Mouse (Mus musculus) retina, postnatal 7 days (tissue): Measurements from ENCODE around the gene Rack1.
"Not testable (repeated sequence)": the region's sequence is repeated elsewhere in the genome, so short reads cannot be mapped to it uniquely, and the experiment has no call there.

Source experiments
- DNase-seq: peaks from one replicate; pipeline ENCODE4 v3.0.0-alpha.2; 2012; ENCODE audit warnings: low read depth, low spot score

The Rack1 gene

GRCm38 (mm10) chr11:48819614-48820307 lies 19.6 kb downstream of the Rack1 start:
- DNase-seq: no peak

GRCm38 (mm10) chr11:48820308-48820674 lies 20.2 kb downstream of the Rack1 start:
- DNase-seq: no peak

GRCm38 (mm10) chr11:48821299-48821698 lies 21.2 kb downstream of the Rack1 start:
- not testable (repeated sequence) for DNase-seq

DNA sequence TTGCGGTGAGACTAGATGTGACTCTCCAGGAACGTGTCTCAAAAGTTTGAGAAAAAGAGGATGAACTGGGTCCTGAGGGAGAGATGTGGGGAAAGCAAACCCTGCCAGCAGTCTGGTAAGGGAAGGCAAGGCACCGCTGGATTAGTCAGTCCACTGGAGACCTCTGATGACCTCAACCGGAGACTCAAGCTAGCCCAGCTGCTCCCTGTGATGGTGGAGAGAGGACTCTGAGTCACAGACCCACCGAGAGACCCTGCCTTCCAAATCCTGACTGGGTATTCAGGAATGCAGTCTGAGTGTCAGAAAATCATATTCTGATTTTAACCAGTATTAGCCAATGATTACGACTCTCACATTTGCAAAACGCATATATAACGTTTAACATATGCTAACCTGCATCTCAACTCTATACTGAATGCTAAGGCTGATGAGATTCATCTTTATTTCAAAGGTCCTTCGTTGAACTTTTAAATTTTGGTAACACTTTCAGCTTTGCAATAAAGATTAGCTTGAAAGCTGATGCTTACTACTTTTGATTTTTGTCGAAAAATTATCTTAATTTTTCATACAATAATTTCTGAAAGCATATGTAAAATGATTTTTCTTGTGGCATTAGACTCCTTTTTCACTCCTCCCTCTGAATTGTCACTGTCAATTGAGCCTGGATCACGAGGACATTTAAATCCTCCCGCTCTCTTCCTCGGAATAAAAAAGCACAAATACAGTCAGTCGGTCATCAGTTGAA lies 22.8 kb downstream of the Rack1 start:
- no peak for DNase-seq

DNA sequence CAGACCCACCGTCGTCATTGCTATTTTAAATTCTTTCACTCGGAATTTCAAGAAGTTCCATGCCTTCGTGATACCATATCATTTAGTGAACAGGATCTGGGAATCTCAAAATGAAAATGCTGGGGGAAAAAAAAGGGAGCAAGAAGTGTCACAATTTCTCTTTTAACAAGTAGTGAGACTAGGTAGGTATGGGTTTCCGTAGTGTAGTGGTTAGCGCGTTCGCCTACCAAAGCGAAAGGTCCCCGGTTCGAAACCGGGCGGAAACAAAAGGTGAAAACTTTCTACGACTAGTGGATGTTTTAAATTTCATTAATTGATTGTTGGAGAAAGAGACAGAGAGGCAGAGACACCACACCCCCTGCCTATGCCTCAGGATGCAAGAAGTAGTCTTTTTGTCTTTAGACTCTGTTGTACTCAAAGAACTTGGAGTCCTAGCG lies 23.4 kb downstream of the Rack1 start:
- DNase-seq: no peak

- no peak for DNase-seq
Measured at GRCm38 (mm10) chr11:48824311-48824830, 24.2 kb downstream of the Rack1 start.

DNA sequence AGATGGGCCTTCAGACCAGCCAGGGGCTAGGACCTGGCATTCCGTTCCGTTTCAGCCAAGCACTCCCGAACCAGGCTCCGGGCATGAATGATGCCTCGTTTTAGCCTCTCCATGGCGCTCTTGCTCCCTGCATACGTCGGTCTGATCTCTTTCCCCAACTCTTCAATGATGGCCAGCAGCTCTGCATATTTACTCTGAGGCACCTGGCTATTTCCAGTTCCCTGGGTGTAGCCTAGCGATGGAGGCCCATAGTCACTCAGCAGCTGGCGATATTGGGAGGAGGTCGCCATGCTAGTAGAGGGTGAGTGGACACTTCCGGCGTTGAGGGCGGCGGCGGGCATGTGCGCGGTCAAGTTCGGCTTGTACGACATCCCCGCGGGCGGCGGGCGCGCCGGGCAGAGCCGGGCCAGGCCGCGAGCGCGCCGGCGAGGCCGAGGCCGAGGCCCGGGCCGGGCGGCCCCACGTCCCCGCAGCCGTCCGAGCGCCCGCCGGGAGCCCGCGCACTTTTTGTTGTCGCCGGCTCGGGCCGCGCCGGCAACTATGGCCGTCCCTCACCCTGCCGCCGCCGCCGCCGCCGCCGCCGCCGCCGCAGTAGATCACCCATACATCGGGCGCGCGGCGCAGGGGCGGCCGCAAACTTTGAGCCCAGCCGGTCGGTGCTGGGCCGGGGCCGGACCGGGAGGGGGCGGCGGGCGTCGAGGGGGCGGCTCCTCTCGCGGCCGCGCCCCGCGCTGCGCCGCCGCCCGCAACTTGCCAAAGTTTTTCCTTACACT lies 26.0 kb downstream of the Rack1 start, which contains the start of the genes Trim7 and Gm12184:
Trim7 (plus strand) TSS at position 162 of the 773 bp plus-strand sequence.
Gm12184 (minus strand) TSS at position 677 of the 773 bp plus-strand sequence.
- DNase-seq: not testable (repeated sequence)

DNA sequence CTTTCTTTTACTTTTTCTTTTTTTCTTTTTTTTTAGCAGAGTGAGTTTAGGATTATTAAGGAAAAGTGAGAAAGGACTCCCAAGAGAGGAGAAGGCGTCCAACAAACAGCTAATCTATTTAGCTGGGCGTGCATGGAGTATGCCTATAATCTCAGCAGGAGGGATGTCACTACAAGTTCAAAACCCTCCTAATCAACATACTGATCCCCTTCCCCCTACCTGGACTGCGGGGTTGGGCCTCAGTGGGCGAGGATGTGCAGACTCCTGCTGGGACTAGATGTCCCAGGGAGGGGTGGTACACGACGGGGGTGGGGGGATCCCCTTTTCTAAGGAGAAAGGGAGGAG lies 26.6 kb downstream of the Rack1 start:
- DNase-seq: no peak

DNA sequence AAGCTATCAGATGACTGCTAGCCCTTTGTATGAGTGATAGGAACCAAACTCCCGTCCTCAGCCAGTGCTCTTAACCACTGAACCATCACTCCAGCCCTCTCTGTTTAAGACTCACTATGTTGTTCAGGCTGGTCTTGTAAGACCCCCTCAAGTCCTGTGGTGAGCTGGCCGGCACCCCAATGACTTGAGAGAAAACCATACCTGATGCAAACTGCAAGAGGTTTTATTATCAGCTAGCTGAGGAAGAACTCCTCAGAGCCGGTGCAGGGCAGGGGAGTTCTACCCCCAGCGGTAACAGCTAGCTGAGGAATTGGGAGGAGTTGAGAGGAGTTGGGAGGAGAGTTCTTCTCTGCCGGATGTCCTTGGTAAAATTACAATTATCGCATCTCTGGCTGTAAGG lies 27.8 kb downstream of the Rack1 start:
- no peak for DNase-seq

GRCm38 (mm10) chr11:48830279-48830678 lies 30.1 kb downstream of the Rack1 start:
- DNase-seq: no peak

- DNase-seq: no peak
Measured at GRCm38 (mm10) chr11:48831273-48831672, 31.1 kb downstream of the Rack1 start.

DNA sequence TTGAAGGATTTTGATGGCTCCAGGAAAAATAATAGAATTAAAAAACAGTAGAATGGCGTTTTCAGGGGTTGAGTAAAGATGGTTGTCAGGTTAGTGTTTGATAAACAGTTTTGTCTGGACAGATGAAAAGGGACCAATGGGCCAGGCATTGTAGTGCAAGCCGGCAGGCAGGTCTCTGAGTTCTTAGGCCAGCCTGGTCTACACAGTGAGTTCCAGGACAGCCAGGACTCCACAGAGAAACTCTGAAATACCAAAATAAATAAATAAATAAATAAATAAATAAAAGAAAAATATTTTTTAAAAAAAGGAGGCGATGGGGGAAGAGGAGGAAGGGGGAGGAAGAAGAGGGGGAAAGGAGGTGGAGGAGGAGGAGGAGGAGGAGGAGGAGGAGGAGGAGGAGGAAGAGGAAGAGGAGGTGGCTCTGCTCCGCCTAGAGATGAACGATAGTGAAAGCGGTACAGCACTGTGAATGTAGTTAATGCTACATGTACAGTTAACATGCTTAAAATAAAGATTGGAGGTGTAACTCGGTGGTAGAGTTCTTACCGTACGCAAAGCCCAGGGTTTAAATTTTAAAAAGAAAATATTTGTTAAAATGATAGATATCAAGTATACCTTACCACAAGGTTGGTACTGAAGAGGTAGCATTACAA lies 33.1 kb downstream of the Rack1 start:
- no peak for DNase-seq

DNA sequence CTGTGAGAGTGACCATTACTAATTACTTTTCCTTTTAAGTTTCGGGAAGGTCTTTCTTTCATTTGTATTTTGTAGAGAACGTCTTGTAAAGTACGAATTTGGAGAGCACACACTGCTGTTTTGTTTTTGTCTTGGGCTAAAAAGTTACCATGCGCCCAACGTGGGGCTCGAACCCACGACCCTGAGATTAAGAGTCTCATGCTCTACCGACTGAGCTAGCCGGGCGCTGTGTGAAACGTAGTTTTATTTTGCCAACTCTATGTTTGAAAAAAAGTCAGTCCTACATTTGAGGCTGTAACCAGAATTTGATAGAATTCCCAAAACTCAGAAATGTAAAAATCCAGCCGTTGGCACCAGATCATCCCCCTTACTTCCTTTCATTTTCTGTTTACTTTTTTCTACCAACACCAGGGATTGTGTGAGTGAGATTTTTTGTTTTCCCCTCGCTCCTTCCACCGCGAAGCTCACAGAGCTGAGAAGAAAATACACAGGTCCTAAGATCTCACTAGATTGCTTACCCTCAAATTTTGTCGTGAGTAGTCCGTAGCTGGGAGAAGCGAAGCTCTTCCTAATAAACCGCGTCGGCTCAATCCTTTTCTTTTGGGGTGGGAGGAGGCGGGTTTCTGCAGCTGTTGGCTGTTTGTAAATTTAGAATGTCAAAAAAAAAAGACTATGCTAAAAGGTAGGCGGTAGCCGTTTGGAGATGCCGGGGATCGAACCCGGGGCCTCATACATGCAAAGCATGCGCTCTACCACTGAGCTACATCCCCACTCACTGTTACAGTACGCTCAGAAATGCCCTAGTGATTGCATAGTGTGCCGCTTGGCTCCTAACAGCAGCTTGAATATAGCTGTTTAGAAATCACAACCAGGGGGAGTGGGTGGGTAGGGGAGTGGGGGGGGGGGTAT lies 33.9 kb downstream of the Rack1 start:
- DNase-seq: peak; percentile 85

DNA sequence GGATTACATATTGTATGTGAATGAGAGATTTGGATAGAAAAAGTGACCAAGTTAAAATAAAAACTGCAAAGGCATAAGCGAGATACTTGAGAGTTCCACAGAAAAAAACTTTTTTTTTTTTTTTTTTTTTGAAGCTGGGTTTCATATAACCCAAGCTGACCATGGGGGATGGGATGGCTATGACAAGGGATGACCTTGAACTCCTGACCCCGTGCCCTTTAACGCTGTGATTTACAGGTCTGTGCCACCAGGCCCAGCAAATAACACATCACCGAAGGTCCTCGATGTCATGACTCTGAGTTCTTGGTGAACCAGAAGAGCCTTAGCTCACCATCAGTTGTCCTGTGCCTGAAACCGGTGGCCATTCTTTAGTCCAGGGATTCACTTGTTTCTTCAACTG lies 35.8 kb downstream of the Rack1 start:
- DNase-seq: no peak

GRCm38 (mm10) chr11:48836990-48837309 lies 36.8 kb downstream of the Rack1 start:
- DNase-seq: no peak

DNA sequence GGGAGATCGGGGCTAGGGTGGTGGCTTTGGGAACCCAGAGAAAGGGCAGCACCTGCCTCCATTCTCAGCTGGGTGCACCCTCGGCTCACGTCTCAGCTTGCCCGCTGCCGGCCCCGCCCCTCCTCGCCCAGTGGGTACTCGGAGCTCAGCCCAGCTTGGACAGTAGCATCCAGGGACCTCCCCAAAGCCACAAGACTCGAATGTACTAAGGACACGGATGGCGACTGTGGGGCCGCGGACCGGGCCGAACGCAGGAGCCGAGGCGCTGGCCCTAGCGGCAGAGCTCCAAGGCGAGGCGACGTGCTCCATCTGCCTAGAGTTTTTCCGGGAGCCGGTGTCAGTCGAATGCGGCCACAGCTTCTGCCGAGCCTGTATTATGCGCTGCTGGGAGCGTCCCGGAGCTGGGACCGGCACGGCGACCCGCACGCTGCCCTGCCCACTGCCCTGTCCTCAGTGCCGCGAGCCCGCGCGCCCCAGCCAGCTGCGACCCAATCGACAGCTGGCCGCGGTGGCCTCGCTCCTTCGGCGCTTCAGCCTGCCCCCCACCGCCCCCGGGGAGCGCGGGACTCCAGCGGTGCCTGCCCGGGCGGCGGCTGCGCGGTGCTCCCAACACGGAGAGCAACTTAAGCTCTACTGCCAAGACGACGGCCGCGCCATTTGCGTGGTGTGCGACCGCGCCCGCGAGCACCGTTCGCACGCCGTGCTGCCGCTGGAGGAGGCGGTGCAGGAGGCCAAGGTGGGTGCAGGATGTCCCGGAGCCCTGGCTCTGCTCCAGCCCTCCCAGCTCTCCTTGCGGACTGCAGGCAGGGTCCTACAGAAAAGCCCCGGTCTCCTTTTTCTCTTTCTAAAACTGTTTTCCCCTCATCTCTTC lies 37.4 kb downstream of the Rack1 start:
- no peak for DNase-seq

DNA sequence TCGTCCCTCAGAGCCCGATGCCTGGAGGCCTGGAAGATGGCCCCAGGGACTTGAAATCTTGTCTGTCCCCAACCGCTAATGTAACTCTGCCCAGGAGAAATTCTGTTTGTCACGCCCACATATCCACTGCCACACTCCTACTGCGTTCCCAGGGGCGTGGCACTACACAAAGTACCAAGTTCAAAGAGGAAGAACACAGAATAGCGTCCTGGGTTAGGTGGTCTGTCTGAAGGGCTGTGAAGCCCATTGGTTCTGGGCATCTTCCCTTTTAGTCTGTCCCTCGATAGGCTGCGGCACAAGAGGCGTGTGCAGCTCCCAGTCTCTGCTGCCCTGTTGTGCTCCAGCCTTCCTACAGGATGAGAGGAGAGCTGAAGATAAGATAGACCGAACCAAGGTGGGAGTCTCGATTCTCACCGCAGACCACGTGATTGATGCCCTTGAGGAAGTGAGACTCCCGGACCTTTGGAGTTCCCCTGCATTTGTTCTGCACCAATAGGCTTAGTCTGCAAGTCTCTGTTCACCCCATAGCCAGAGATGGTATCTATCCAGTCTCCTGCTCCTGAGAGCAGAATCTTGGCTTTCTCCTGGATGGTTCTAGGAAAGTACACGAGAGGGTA lies 38.2 kb downstream of the Rack1 start:
- DNase-seq: no peak

- DNase-seq: no peak
Measured at GRCm38 (mm10) chr11:48838879-48839680, 38.9 kb downstream of the Rack1 start.
